Mouse (Mus musculus): ENCODE results near the gene Selplg.
"Not testable (repeated sequence)": the region's sequence is repeated elsewhere in the genome, so short reads cannot be mapped to it uniquely, and the experiment has no call there.

Selplg gene

GRCm38 (mm10) chr5:113825558-113825957 lies 6.9 kb downstream of the Selplg start:
- no peak for DNase-seq (ENCODE audit: low read depth, low spot score)

- no peak for DNase-seq (ENCODE audit: low read depth, low spot score)
These were observed 8.2 kb downstream of the Selplg start for GRCm38 (mm10) chr5:113824228-113824627.

GRCm38 (mm10) chr5:113818572-113818971 lies 13.9 kb downstream of the Selplg start:
- no peak for DNase-seq (ENCODE audit: low read depth, low spot score)

- DNase-seq (ENCODE audit: low read depth, low spot score) = peak; percentile 70
These were observed 16.7 kb downstream of the Selplg start for GRCm38 (mm10) chr5:113815638-113816152.

- no peak for DNase-seq (ENCODE audit: low read depth, low spot score)
These were observed 17.4 kb downstream of the Selplg start for GRCm38 (mm10) chr5:113815041-113815389.

GRCm38 (mm10) chr5:113814111-113815040 lies 18.1 kb downstream of the Selplg start:
- no peak for DNase-seq (ENCODE audit: low read depth, low spot score)

GRCm38 (mm10) chr5:113813608-113814007 lies 18.8 kb downstream of the Selplg start:
- DNase-seq (ENCODE audit: low read depth, low spot score) = no peak

- no peak for DNase-seq (ENCODE audit: low read depth, low spot score)
These were observed 19.8 kb downstream of the Selplg start for GRCm38 (mm10) chr5:113812638-113813037.

GRCm38 (mm10) chr5:113811824-113812420 lies 20.5 kb downstream of the Selplg start:
- DNase-seq (ENCODE audit: low read depth, low spot score) = not testable (repeated sequence)

GRCm38 (mm10) chr5:113810111-113810510 lies 22.3 kb downstream of the Selplg start:
- no peak for DNase-seq (ENCODE audit: low read depth, low spot score)

- no peak for DNase-seq (ENCODE audit: low read depth, low spot score)
These were observed 24.3 kb downstream of the Selplg start for GRCm38 (mm10) chr5:113808177-113808576.

GRCm38 (mm10) chr5:113807712-113808111 lies 24.7 kb downstream of the Selplg start:
- DNase-seq (ENCODE audit: low read depth, low spot score) = no peak

- DNase-seq (ENCODE audit: low read depth, low spot score) = no peak
These were observed 26.0 kb downstream of the Selplg start for GRCm38 (mm10) chr5:113806414-113806813.

- DNase-seq (ENCODE audit: low read depth, low spot score) = no peak
These were observed 27.1 kb downstream of the Selplg start for GRCm38 (mm10) chr5:113805301-113805700.

- no peak for DNase-seq (ENCODE audit: low read depth, low spot score)
These were observed 28.0 kb downstream of the Selplg start for GRCm38 (mm10) chr5:113804395-113804966.

- DNase-seq (ENCODE audit: low read depth, low spot score) = peak; percentile 70
These were observed 32.2 kb downstream of the Selplg start, which contains the start of gene Tmem119 for GRCm38 (mm10) chr5:113800280-113800679. TSS of gene Tmem119 (minus strand) at chr5:113800516.

GRCm38 (mm10) chr5:113799691-113800090 lies 32.8 kb downstream of the Selplg start:
- DNase-seq (ENCODE audit: low read depth, low spot score) = no peak

- no peak for DNase-seq (ENCODE audit: low read depth, low spot score)
These were observed 33.9 kb downstream of the Selplg start for GRCm38 (mm10) chr5:113798525-113798924.

- no peak for DNase-seq (ENCODE audit: low read depth, low spot score)
These were observed 35.1 kb downstream of the Selplg start for GRCm38 (mm10) chr5:113797149-113797882.

GRCm38 (mm10) chr5:113796401-113797148 lies 35.9 kb downstream of the Selplg start:
- peak; percentile 75 for DNase-seq (ENCODE audit: low read depth, low spot score)

Data from embryo, embryonic 11.5 days (tissue).